Mouse (Mus musculus) limb, embryonic 13.5 days (tissue): ENCODE data around the gene Nlrp9c. TPM values are rescaled to one million over a fixed set of nuclear protein-coding genes. Genes with fewer than 3 reads are reported as not detected.
"Not testable (repeated sequence)": the region's sequence is repeated elsewhere in the genome, so short reads cannot be mapped to it uniquely, and the experiment has no call there.

Source experiments
- ATAC-seq: fragments of 200-750 bp; cut with Nextera tagmentation; 2 replicates; pipeline ENCODE4 v1.8.0; 2017; ENCODE audit warnings: low read depth, moderate number of reproducible peaks, moderate TSS enrichment; ENCODE audit not compliant: low FRiP score
- H3K27ac ChIP-seq: fragments of 300-500 bp; sonication (generic); 2 replicates; pipeline ENCODE4 v1.5.1; 2015; ENCODE audit warnings: inconsistent platforms, mild to moderate bottlenecking, moderate library complexity
- H3K27me3 ChIP-seq: fragments of 300-500 bp; sonication (generic); 2 replicates; pipeline ENCODE4 v1.6.1; 2015; ENCODE audit warnings: mild to moderate bottlenecking, inconsistent platforms
- H3K36me3 ChIP-seq: fragments of 300-500 bp; sonication (generic); 2 replicates; pipeline ENCODE4 v1.6.1; 2015; ENCODE audit warnings: inconsistent platforms, mild to moderate bottlenecking, moderate library complexity
- H3K4me1 ChIP-seq: fragments of 300-500 bp; sonication (generic); 2 replicates; pipeline ENCODE4 v1.6.1; 2015; ENCODE audit warnings: inconsistent platforms
- H3K4me2 ChIP-seq: fragments of 300-500 bp; sonication (generic); replicated peaks from 2 replicates; pipeline ENCODE4 v1.6.1; 2015; ENCODE audit warnings: inconsistent platforms, mild to moderate bottlenecking, moderate library complexity
- H3K4me3 ChIP-seq: fragments of 300-500 bp; sonication (generic); 2 replicates; pipeline ENCODE4 v1.5.1; 2015; ENCODE audit warnings: moderate library complexity, mild to moderate bottlenecking, inconsistent platforms
- H3K9ac ChIP-seq: fragments of 300-500 bp; sonication (generic); 2 replicates; pipeline ENCODE4 v1.6.1; 2015; ENCODE audit warnings: mild to moderate bottlenecking, inconsistent platforms
- H3K9me3 ChIP-seq: fragments of 300-500 bp; sonication (generic); 2 replicates; pipeline ENCODE4 v1.6.1; 2016; ENCODE audit warnings: inconsistent platforms
- WGBS: fragments of 180-500 bp; shearing (Covaris S2); methylation state at CpG from one replicate; pipeline ENCODE4 v1.1.7; 2015; 5-methylcytosine and 5-hydroxymethylcytosine counted together
- polyA plus RNA-seq: library from polyadenylated mRNA; unstranded; fragments of >200 nt; fragmentation: Nextera tagmentation; extraction: Ambion mirVana; gene quantifications from 2 replicates; pipeline ENCODE4 v1.2.1, GENCODE M21; 2015

Nlrp9c gene
- polyA plus RNA-seq, 1 experiment from 2014 or later, result not detected

- ATAC-seq, H3K4me1 ChIP-seq: not testable (repeated sequence)
Observed at GRCm38 (mm10) chr7:26311786-26312185, 91.7 kb downstream of the Nlrp9c start.

GRCm38 (mm10) chr7:26306926-26307325 lies 96.6 kb downstream of the Nlrp9c start, which contains the start of gene Cyp2a4:
Gene Cyp2a4 (plus strand): TSS chr7:26307169.
- H3K4me2 ChIP-seq, result not testable (repeated sequence)

More at GRCm38 (mm10) chr7:26311786-26312185, 91.7 kb downstream of the Nlrp9c start:
- H3K9ac ChIP-seq, H3K27me3 ChIP-seq, H3K4me3 ChIP-seq, H3K27ac ChIP-seq, H3K4me2 ChIP-seq, H3K36me3 ChIP-seq: not testable (repeated sequence)
- WGBS, result 87% methylated on average over 4 of the region's 4 CpGs
- peaks cover 12% of the 10 kb centered on the region; the same call in 1 of the 2 replicates for H3K9me3 ChIP-seq

DNA sequence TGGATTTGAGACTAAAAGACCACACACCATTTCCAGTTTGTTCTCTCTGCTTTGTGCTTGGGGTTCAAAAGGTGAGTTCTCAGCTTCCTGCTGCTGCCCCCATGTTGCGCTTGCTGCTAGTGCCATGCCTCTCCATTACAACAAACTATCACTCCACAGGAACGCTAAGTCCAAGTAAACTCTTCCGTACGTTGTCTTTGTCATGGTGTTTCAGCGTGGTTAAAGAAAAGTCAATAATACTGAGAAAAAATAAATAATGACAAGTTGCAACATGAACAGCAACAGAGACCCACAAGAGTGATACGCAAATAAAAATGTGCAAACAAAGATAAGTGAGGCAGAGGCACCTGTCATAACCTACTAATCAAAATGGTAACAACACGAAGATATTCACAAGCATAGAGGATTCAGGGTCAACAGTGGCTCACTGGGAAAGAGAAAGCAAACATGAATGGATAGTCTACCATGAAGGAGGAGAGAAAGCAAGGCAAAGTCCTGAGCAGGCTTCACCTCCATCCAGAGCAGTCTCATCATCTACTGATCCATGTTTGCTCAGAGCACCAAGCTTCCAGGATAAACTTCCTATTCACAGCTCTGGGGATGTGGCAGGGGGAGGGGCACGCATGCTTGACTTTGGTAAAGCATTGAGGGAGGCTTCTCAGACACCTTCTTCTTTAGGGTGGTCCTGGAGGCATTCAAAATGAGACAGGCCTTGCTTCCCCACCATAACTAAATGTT lies 99.9 kb downstream of the Nlrp9c start:
- ATAC-seq, H3K9ac ChIP-seq, H3K36me3 ChIP-seq, H3K4me2 ChIP-seq, H3K27me3 ChIP-seq, H3K4me1 ChIP-seq, H3K27ac ChIP-seq, H3K4me3 ChIP-seq, H3K9me3 ChIP-seq: not testable (repeated sequence)
- WGBS, result 77% methylated on average over 8 of the region's 8 CpGs

More at GRCm38 (mm10) chr7:26306926-26307325, 96.6 kb downstream of the Nlrp9c start, which contains the start of gene Cyp2a4:
- ATAC-seq, H3K9ac ChIP-seq, H3K36me3 ChIP-seq, H3K4me3 ChIP-seq, H3K4me1 ChIP-seq, H3K27ac ChIP-seq, H3K27me3 ChIP-seq: not testable (repeated sequence)
- 59% methylated on average over 2 of the region's 2 CpGs for WGBS
- peaks cover 12% of the 10 kb centered on the region; the same call in 1 of the 2 replicates for H3K9me3 ChIP-seq

Other genes with a start within 250 kb of the Nlrp9c start
- not detected in 2 replicates for gene Cyp2b9, start 230.3 kb downstream of the Nlrp9c start, polyA plus RNA-seq
- not detected in 2 replicates for gene Vmn1r184, start 143.4 kb downstream of the Nlrp9c start, polyA plus RNA-seq
- not detected in 2 replicates for gene Cyp2a4, start 96.5 kb downstream of the Nlrp9c start, polyA plus RNA-seq
- gene Nlrp4a, start 31.4 kb upstream of the Nlrp9c start, polyA plus RNA-seq, result not detected in 2 replicates
- gene Nlrp9a, start 131.3 kb upstream of the Nlrp9c start, polyA plus RNA-seq, result not detected in 2 replicates
- gene Vmn1r185, start 214.8 kb upstream of the Nlrp9c start, polyA plus RNA-seq, result not detected in 2 replicates